Mouse (Mus musculus) stomach, embryonic 15.5 days (tissue): ENCODE results near the gene Epb41. TPM values are rescaled to one million over a fixed set of nuclear protein-coding genes. Genes with fewer than 3 reads are reported as not detected.

ENCODE experiments used
- ATAC-seq: fragments of 200-750 bp; cut with Nextera tagmentation; 2 replicates; pipeline ENCODE4 v1.8.0; 2017; ENCODE audit warnings: low read depth, moderate number of reproducible peaks, moderate TSS enrichment; ENCODE audit not compliant: insufficient read depth, low FRiP score
- H3K27ac ChIP-seq: fragments of 300-500 bp; sonication (generic); 2 replicates; pipeline ENCODE4 v1.5.1; 2015; ENCODE audit warnings: mild to moderate bottlenecking, inconsistent platforms
- H3K27me3 ChIP-seq: fragments of 300-500 bp; sonication (generic); replicated peaks from 2 replicates; pipeline ENCODE4 v1.6.1; 2015; ENCODE audit warnings: inconsistent platforms
- H3K36me3 ChIP-seq: fragments of 300-500 bp; sonication (generic); 2 replicates; pipeline ENCODE4 v1.6.1; 2015; ENCODE audit warnings: inconsistent platforms
- H3K4me1 ChIP-seq: fragments of 300-500 bp; sonication (generic); 2 replicates; pipeline ENCODE4 v1.6.1; 2015; ENCODE audit warnings: inconsistent platforms
- H3K4me2 ChIP-seq: fragments of 300-500 bp; sonication (generic); 2 replicates; pipeline ENCODE4 v1.6.1; 2015; ENCODE audit warnings: mild to moderate bottlenecking, inconsistent platforms
- H3K4me3 ChIP-seq: fragments of 300-500 bp; sonication (generic); replicated peaks from 2 replicates; pipeline ENCODE4 v1.5.1; 2015; ENCODE audit warnings: inconsistent platforms
- H3K9ac ChIP-seq: fragments of 300-500 bp; sonication (generic); 2 replicates; pipeline ENCODE4 v1.6.1; 2015; ENCODE audit warnings: inconsistent platforms
- H3K9me3 ChIP-seq: fragments of 300-500 bp; sonication (generic); 2 replicates; pipeline ENCODE4 v1.6.1; 2016; ENCODE audit warnings: inconsistent platforms
- WGBS: fragments of 180-500 bp; shearing (Covaris S2); methylation state at CpG from one replicate; pipeline ENCODE4 v1.1.7; 2015; 5-methylcytosine and 5-hydroxymethylcytosine counted together
- polyA plus RNA-seq: library from polyadenylated mRNA; unstranded; fragments of >200 nt; fragmentation: Nextera tagmentation; extraction: Ambion mirVana; gene quantifications from 2 replicates; pipeline ENCODE4 v1.2.1, GENCODE M21; 2015

The Epb41 gene
- polyA plus RNA-seq, 1 experiment from 2014 or later, result 57.8 TPM

DNA sequence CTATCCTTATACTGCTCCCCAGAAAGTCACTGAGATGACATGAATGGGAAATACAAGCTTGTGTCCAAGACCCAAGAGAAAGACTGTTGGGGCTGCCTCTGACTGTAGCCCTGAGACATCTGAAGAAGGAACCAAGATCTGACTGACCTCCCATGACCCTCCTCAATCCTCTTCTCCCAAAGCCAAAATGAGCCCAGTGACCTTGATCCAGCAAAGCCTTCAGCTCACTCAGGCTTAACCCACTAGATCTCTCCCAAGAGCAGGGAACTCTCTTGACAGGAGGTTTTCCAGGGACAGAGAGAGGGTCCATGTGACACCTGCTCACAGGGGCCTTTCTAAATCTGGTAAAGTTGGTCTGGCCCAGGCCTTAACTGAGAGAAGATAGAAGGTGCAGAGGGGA is 17.8 kb downstream of the Epb41 start:
- H3K27ac ChIP-seq, result no peak overlapping the region
- ATAC-seq, result no peak
- H3K27me3 ChIP-seq, result no peaks in the 10 kb centered on the region
- no peaks in the 10 kb centered on the region for H3K36me3 ChIP-seq
- H3K9ac ChIP-seq, result no peak overlapping the region
- H3K9me3 ChIP-seq, result no peaks in the 10 kb centered on the region
- H3K4me3 ChIP-seq, result no peak overlapping the region
- 0 out of 2 replicates have a peak, but pooled peaks cover 4% of the 10 kb centered on the region for H3K4me1 ChIP-seq
- H3K4me2 ChIP-seq, result no peak overlapping the region

- no peaks in the 10 kb centered on the region for H3K27me3 ChIP-seq
- no peaks in the 10 kb centered on the region for H3K36me3 ChIP-seq
- no peak overlapping the region for H3K27ac ChIP-seq
- ATAC-seq, result no peak
- no peak overlapping the region for H3K4me3 ChIP-seq
- no peak overlapping the region for H3K9ac ChIP-seq
- no peaks in the 10 kb centered on the region for H3K9me3 ChIP-seq
- WGBS, result 73% methylated on average over 10 of the region's 10 CpGs
- no peak overlapping the region for H3K4me2 ChIP-seq
- H3K4me1 ChIP-seq, result peaks cover 10% of the 10 kb centered on the region; the same call in 1 of the 2 replicates
These were observed 23.5 kb downstream of the Epb41 start for GRCm38 (mm10) chr4:132051321-132052275.

- H3K27ac ChIP-seq, result no peak overlapping the region
- peak overlapping the region; percentile 78 for H3K4me3 ChIP-seq
- peak overlapping the region; percentile 92 for H3K4me2 ChIP-seq
- H3K36me3 ChIP-seq, result no peaks in the 10 kb centered on the region
- H3K9ac ChIP-seq, result no peak overlapping the region
- H3K27me3 ChIP-seq, result no peaks in the 10 kb centered on the region
- H3K4me1 ChIP-seq, result peaks cover 10% of the 10 kb centered on the region; the same call in 1 of the 2 replicates
- no peak for ATAC-seq
- no peaks in the 10 kb centered on the region for H3K9me3 ChIP-seq
- WGBS, result 15% methylated on average over 15 of the region's 15 CpGs
These were observed 25.4 kb downstream of the Epb41 start for GRCm38 (mm10) chr4:132049549-132050200.

DNA sequence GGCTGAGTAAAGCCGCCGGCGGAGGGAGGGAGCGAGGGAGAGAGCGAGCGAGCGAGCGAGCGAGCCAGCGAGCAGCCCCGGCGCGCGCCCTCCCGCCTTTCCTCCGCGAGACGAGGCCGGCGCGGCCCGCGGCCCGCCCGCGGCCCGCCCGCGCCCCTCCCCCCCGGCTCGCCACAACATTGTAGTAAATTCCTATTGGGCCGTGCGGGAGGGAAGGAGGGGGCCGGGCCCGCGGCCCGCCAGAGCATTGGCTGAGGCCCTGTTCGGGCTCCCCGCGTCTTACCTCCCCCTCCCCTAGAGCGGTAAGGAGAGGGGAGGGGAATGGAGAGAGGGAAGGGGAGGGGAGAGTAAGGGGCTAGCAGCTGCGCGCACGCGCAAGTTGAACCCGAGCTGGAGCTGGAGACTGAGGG is 26.1 kb downstream of the Epb41 start:
- no peaks in the 10 kb centered on the region for H3K9me3 ChIP-seq
- H3K9ac ChIP-seq, result peak overlapping the region; percentile 75
- H3K4me2 ChIP-seq, result peak overlapping the region; percentile 92
- no peaks in the 10 kb centered on the region for H3K36me3 ChIP-seq
- WGBS, result 0% methylated on average over 33 of the region's 46 CpGs
- H3K4me3 ChIP-seq, result peak overlapping the region; percentile 78
- peaks cover 10% of the 10 kb centered on the region; the same call in 1 of the 2 replicates for H3K4me1 ChIP-seq
- peak; percentile 98 for ATAC-seq
- H3K27me3 ChIP-seq, result no peaks in the 10 kb centered on the region
- H3K27ac ChIP-seq, result peak overlapping the region; percentile 88

- H3K9ac ChIP-seq, result peak overlapping the region; percentile 75
- H3K4me1 ChIP-seq, result peaks cover 10% of the 10 kb centered on the region; the same call in 1 of the 2 replicates
- under 1% methylated on average over 78 of the region's 95 CpGs for WGBS
- H3K27me3 ChIP-seq, result no peaks in the 10 kb centered on the region
- H3K4me2 ChIP-seq, result peak overlapping the region; percentile 92
- peak; percentile 37; the same call in 1 of the 2 replicates for ATAC-seq
- H3K27ac ChIP-seq, result peak overlapping the region; percentile 88
- no peaks in the 10 kb centered on the region for H3K9me3 ChIP-seq
- H3K4me3 ChIP-seq, result peak overlapping the region; percentile 78
- H3K36me3 ChIP-seq, result no peaks in the 10 kb centered on the region
These were observed 26.8 kb downstream of the Epb41 start for GRCm38 (mm10) chr4:132048011-132048991.

DNA sequence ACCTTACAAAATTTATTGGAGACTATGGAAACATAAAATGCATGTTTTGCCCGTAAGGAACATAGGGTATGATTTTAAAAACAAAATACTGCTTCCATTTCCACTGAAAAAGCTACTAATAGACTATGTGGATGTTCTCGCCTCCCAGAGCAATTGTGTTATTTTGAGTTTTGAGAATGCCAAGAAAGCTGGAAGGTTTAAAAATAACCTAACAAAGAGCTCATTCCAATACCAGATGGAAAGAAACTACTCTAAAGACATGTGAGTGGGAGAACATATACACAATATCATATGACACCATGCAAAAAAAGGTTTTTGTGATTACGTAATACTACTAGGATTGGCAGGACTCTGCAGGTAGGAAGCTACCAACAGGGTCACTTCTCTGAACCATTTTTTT is 31.4 kb downstream of the Epb41 start:
- WGBS, result 79% methylated on average over 3 of the region's 3 CpGs
- no peak for ATAC-seq

GRCm38 (mm10) chr4:132041471-132042332 is 33.4 kb downstream of the Epb41 start:
- WGBS, result 64% methylated on average over 6 of the region's 6 CpGs
- Histone ChIP-seq H3K4me1 (no peaks in the 10 kb centered on the region), H3K4me3 (no peak overlapping the region), H3K4me2 (no peak overlapping the region), H3K36me3 (no peaks in the 10 kb centered on the region), H3K9ac (no peak overlapping the region), H3K9me3 (no peaks in the 10 kb centered on the region), H3K27me3 (no peaks in the 10 kb centered on the region), H3K27ac (no peak overlapping the region)
- ATAC-seq, result no peak

More for the DNA sequence above, 31.4 kb downstream of the Epb41 start:
- Histone ChIP-seq H3K9ac (no peak overlapping the region), H3K4me2 (no peak overlapping the region), H3K36me3 (no peaks in the 10 kb centered on the region), H3K27ac (no peak overlapping the region), H3K4me3 (no peak overlapping the region), H3K4me1 (0 out of 2 replicates have a peak, but pooled peaks cover 3% of the 10 kb centered on the region), H3K27me3 (no peaks in the 10 kb centered on the region), H3K9me3 (no peaks in the 10 kb centered on the region)

GRCm38 (mm10) chr4:132039975-132040645 is 35.0 kb downstream of the Epb41 start:
- peak; percentile 22; the same call in 1 of the 2 replicates for ATAC-seq
- no peaks in the 10 kb centered on the region for H3K36me3 ChIP-seq
- no peaks in the 10 kb centered on the region for H3K4me1 ChIP-seq
- H3K4me2 ChIP-seq, result no peak overlapping the region
- H3K27me3 ChIP-seq, result no peaks in the 10 kb centered on the region
- H3K9me3 ChIP-seq, result no peaks in the 10 kb centered on the region
- no peak overlapping the region for H3K9ac ChIP-seq
- 65% methylated on average over 8 of the region's 8 CpGs for WGBS
- H3K27ac ChIP-seq, result no peak overlapping the region
- H3K4me3 ChIP-seq, result no peak overlapping the region

GRCm38 (mm10) chr4:132039521-132039920 is 35.6 kb downstream of the Epb41 start:
- WGBS, result 85% methylated on average over 2 of the region's 2 CpGs
- Histone ChIP-seq H3K4me2 (no peak overlapping the region), H3K4me3 (no peak overlapping the region), H3K27ac (no peak overlapping the region), H3K36me3 (no peaks in the 10 kb centered on the region), H3K27me3 (no peaks in the 10 kb centered on the region), H3K9ac (no peak overlapping the region), H3K9me3 (no peaks in the 10 kb centered on the region), H3K4me1 (no peaks in the 10 kb centered on the region)
- ATAC-seq, result no peak

GRCm38 (mm10) chr4:132038809-132039208 is 36.3 kb downstream of the Epb41 start:
- WGBS, result 85% methylated on average over 2 of the region's 2 CpGs
- Histone ChIP-seq H3K27me3 (no peaks in the 10 kb centered on the region), H3K4me3 (no peak overlapping the region), H3K4me1 (no peaks in the 10 kb centered on the region), H3K4me2 (no peak overlapping the region), H3K27ac (no peak overlapping the region), H3K9ac (no peak overlapping the region), H3K9me3 (no peaks in the 10 kb centered on the region), H3K36me3 (no peaks in the 10 kb centered on the region)
- ATAC-seq, result no peak
